Comparison of ENCODE assay signal across 22 mouse cellular contexts in genomic region chr3:34457821-34458220, GRCm38 (mm10).
A peak's percentile ranks its signal among the peaks of the same experiment; 100 is the strongest.
DNase-seq lines count a peak whose midpoint lies in the region; ATAC-seq and TF ChIP-seq lines count a peak whose summit lies in the region.
"Had no signal": no experiment of that assay in that cellular context is flagged by ENCODE, and none has a peak within 500 bp of the region (broad histone marks: within the 10 kb centered on the region; RNA-seq: fewer than 3 reads in every experiment).

No protein-coding gene starts in this region.

- no peak for TF ChIP-seq EP300 in stomach, postnatal 0 days (optimal IDR thresholded peaks at IDR 0.05)

- 61% methylated on average over 1 of the region's 1 CpGs for WGBS in stomach, postnatal 0 days
- WGBS in hindbrain, embryonic 11.5 days, result 84% methylated on average over 1 of the region's 1 CpGs

- H3K4me2 ChIP-seq in stomach, postnatal 0 days (replicated peaks; ENCODE audit: low read depth), result no peak overlapping the region
- H3K4me2 ChIP-seq in hindbrain, embryonic 11.5 days (replicated peaks; ENCODE audit: low read depth, low read length), result no peak overlapping the region
- H3K4me2 ChIP-seq: heart, embryonic 13.5 days; hindbrain, embryonic 12.5 days had no signal

- DNase-seq in adrenal gland, adult 2 months, result peak; percentile 69
- DNase-seq in adrenal gland, adult 18-20 months (ENCODE audit: low spot score in 2 of 2), result no peak
- peak; percentile 57 for DNase-seq in 3T3-L1 (ENCODE audit: low read depth, low spot score)
- DNase-seq in adrenal gland, postnatal 10 days, result peak; percentile 16
- DNase-seq in stomach, postnatal 0 days (ENCODE audit: low spot score), result no peak
- DNase-seq in hindbrain, embryonic 11.5 days (ENCODE audit: low spot score), result no peak
- DNase-seq in urinary bladder, postnatal 25 days (ENCODE audit: low spot score), result no peak
- DNase-seq: B cell, adult 2 months; cerebellum, adult 18-20 months; cerebellum, adult 9-11 months; cerebellum, postnatal 36 days; forebrain, postnatal 0 days; gastrocnemius, postnatal 14 days; heart, postnatal 36 days had no signal

- H3K4me3 ChIP-seq in stomach, postnatal 0 days (ENCODE audit: low read depth, low read length), result no peak overlapping the region
- no peak overlapping the region for H3K4me3 ChIP-seq in hindbrain, embryonic 11.5 days (ENCODE audit: low read depth, low read length)
- H3K4me3 ChIP-seq: embryonic facial prominence, embryonic 10.5 days; forebrain, embryonic 13.5 days; heart, embryonic 13.5 days; hindbrain, embryonic 12.5 days had no signal

- H3K36me3 ChIP-seq in stomach, postnatal 0 days (ENCODE audit: control insufficient read depth, insufficient read depth, low read length), result no peaks in the 10 kb centered on the region
- H3K36me3 ChIP-seq in hindbrain, embryonic 11.5 days (ENCODE audit: control insufficient read depth, insufficient read depth, low read length), result no peaks in the 10 kb centered on the region
- H3K36me3 ChIP-seq: embryonic facial prominence, embryonic 10.5 days; heart, embryonic 13.5 days; hindbrain, embryonic 12.5 days had no signal

- no peak overlapping the region for H3K27ac ChIP-seq in stomach, postnatal 0 days (replicated peaks)
- no peak overlapping the region for H3K27ac ChIP-seq in hindbrain, embryonic 11.5 days (ENCODE audit: low read depth, low read length)
- H3K27ac ChIP-seq: embryonic facial prominence, embryonic 10.5 days; hindbrain, embryonic 12.5 days had no signal

- H3K4me1 ChIP-seq in stomach, postnatal 0 days (replicated peaks; ENCODE audit: control insufficient read depth, insufficient read depth), result no peaks in the 10 kb centered on the region
- no peaks in the 10 kb centered on the region for H3K4me1 ChIP-seq in hindbrain, embryonic 11.5 days (replicated peaks; ENCODE audit: control insufficient read depth, insufficient read depth, low read length)

- peak; percentile 71; the same call in 1 of the 2 replicates for ATAC-seq in stomach, postnatal 0 days (ENCODE audit: low FRiP score, low TSS enrichment)
- ATAC-seq in hindbrain, embryonic 11.5 days (ENCODE audit: low FRiP score), result no peak
- ATAC-seq: activated CD4-positive, CD25-positive, alpha-beta regulatory T cell, adult 4 months; forebrain, postnatal 0 days; inflammation-experienced regulatory T-cells, adult 6 months; intestine, postnatal 0 days; Patski had no signal

- no peaks in the 10 kb centered on the region for H3K27me3 ChIP-seq in stomach, postnatal 0 days (ENCODE audit: control insufficient read depth, insufficient read depth, low read length)
- no peaks in the 10 kb centered on the region for H3K27me3 ChIP-seq in hindbrain, embryonic 11.5 days (ENCODE audit: control insufficient read depth, insufficient read depth, low read length)
- H3K27me3 ChIP-seq: forebrain, embryonic 13.5 days; heart, embryonic 13.5 days had no signal

- H3K9me3 ChIP-seq in stomach, postnatal 0 days (ENCODE audit: control insufficient read depth, low read length), result no peaks in the 10 kb centered on the region
- H3K9me3 ChIP-seq in hindbrain, embryonic 11.5 days (ENCODE audit: control insufficient read depth, low read length), result no peaks in the 10 kb centered on the region
- H3K9me3 ChIP-seq: embryonic facial prominence, embryonic 10.5 days; forebrain, embryonic 13.5 days; heart, embryonic 13.5 days; hindbrain, embryonic 12.5 days had no signal

- no peak overlapping the region for H3K9ac ChIP-seq in stomach, postnatal 0 days (ENCODE audit: low read length)
- H3K9ac ChIP-seq in hindbrain, embryonic 11.5 days (ENCODE audit: low read depth, low read length), result no peak overlapping the region
- H3K9ac ChIP-seq: forebrain, postnatal 0 days; heart, embryonic 13.5 days; hindbrain, embryonic 12.5 days had no signal

- no peak for TF ChIP-seq CTCF in stomach, postnatal 0 days (IDR thresholded peaks at IDR 0.05; ENCODE audit: low read depth)

Comparison
In these comparisons a context has a peak if more than half of its experiments do, and no peak if none do; other contexts are left out.
1. DNase-seq: peak in adrenal gland, adult 2 months (single experiment), 3T3-L1 (single experiment) and adrenal gland, postnatal 10 days (single experiment); none in adrenal gland, adult 18-20 months (0 of 2), stomach, postnatal 0 days (single experiment), hindbrain, embryonic 11.5 days (single experiment) and urinary bladder, postnatal 25 days (single experiment).